Mouse (Mus musculus): ENCODE results near the gene 1700025G04Rik.

- no peak for TF ChIP-seq CTCF (conservative IDR thresholded peaks at IDR 0.05; ENCODE audit: insufficient read depth, insufficient read length, low read depth, low read length)
- TF ChIP-seq POLR2A (IDR thresholded peaks at IDR 0.05; ENCODE audit: low read depth, low read length): no peak
Measured at GRCm38 (mm10) chr1:152060265-152060664, 29.7 kb downstream of the 1700025G04Rik start.
